Mouse (Mus musculus) limb, embryonic 15.5 days (tissue): ENCODE measurements around the gene Camk1d. TPM values are rescaled to one million over a fixed set of nuclear protein-coding genes. Genes with fewer than 3 reads are reported as not detected.

Experiments
- ATAC-seq: fragments of 200-750 bp; cut with Nextera tagmentation; 2 replicates; pipeline ENCODE4 v1.8.0; 2017; ENCODE audit warnings: low read depth, moderate TSS enrichment; ENCODE audit not compliant: insufficient number of reproducible peaks, low FRiP score, low TSS enrichment
- H3K27ac ChIP-seq: fragments of 300-500 bp; sonication (generic); 2 replicates; pipeline ENCODE4 v1.5.1; 2015; ENCODE audit warnings: moderate library complexity, mild to moderate bottlenecking, inconsistent platforms
- H3K27me3 ChIP-seq: fragments of 300-500 bp; sonication (generic); 2 replicates; pipeline ENCODE4 v1.6.1; 2015; ENCODE audit warnings: inconsistent platforms
- H3K36me3 ChIP-seq: fragments of 300-500 bp; sonication (generic); 2 replicates; pipeline ENCODE4 v1.6.1; 2015; ENCODE audit warnings: inconsistent platforms
- H3K4me1 ChIP-seq: fragments of 300-500 bp; sonication (generic); 2 replicates; pipeline ENCODE4 v1.6.1; 2015; ENCODE audit warnings: inconsistent platforms
- H3K4me2 ChIP-seq: fragments of 300-500 bp; sonication (generic); 2 replicates; pipeline ENCODE4 v1.6.1; 2015; ENCODE audit warnings: mild to moderate bottlenecking, inconsistent platforms
- H3K4me3 ChIP-seq: fragments of 300-500 bp; sonication (generic); 2 replicates; pipeline ENCODE4 v1.5.1; 2015; ENCODE audit warnings: mild to moderate bottlenecking, inconsistent platforms
- H3K9ac ChIP-seq: fragments of 300-500 bp; sonication (generic); 2 replicates; pipeline ENCODE4 v1.6.1; 2015; ENCODE audit warnings: inconsistent platforms
- H3K9me3 ChIP-seq: fragments of 300-500 bp; sonication (generic); 2 replicates; pipeline ENCODE4 v1.6.1; 2016; ENCODE audit warnings: inconsistent platforms
- WGBS: fragments of 180-500 bp; shearing (Covaris S2); methylation state at CpG from one replicate; pipeline ENCODE4 v1.1.7; 2015; 5-methylcytosine and 5-hydroxymethylcytosine counted together
- polyA plus RNA-seq: library from polyadenylated mRNA; unstranded; fragments of >200 nt; fragmentation: Nextera tagmentation; extraction: Ambion mirVana; gene quantifications from 2 replicates; pipeline ENCODE4 v1.2.1, GENCODE M21; 2015

The Camk1d gene
- polyA plus RNA-seq, 1 experiment from 2014 or later: 8.4 TPM

DNA sequence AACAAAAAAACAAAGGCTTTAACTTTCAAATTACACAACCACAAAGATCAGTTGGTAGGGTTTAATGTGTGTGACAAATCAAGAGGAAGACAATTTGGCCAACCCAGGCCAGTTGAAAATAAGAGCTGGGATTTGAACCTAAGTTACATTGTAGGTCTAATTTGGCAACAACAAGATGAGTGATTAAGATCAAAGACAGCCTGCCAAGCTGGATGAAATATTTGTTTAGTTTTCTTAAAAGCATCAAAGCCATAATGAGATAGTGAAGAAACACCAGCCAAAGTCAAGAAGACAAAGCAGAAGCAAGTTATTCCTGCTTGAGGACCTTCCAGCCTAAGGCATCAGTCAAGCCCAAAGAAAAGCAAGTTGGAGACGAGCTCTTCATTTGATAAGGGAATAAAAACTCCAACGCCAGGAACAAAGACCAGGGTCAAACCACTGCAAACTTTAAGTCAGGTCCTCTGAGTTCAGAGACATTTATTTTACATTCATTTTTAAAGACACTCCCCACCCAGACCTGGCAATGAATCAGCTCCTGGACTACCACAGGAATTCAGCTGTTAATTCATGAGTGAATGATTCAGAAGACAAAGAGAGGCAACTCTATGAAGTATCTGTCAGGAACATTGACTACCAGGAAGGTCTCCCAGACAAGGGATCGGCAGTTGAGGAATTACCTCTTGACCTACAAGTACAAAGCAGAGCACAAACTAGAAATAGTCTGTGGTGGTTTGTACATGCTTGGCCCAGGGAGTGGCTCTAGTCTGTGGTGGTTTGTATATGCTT is 19.2 kb upstream of the Camk1d start:
- Histone ChIP-seq H3K27ac (no peak overlapping the region), H3K4me1 (peaks cover 11% of the 10 kb centered on the region), H3K4me2 (no peak overlapping the region), H3K9ac (no peak overlapping the region), H3K4me3 (no peak overlapping the region), H3K36me3 (no peaks in the 10 kb centered on the region), H3K27me3 (no peaks in the 10 kb centered on the region), H3K9me3 (no peaks in the 10 kb centered on the region)
- 68% methylated on average over 3 of the region's 3 CpGs for WGBS
- ATAC-seq: no peak

DNA sequence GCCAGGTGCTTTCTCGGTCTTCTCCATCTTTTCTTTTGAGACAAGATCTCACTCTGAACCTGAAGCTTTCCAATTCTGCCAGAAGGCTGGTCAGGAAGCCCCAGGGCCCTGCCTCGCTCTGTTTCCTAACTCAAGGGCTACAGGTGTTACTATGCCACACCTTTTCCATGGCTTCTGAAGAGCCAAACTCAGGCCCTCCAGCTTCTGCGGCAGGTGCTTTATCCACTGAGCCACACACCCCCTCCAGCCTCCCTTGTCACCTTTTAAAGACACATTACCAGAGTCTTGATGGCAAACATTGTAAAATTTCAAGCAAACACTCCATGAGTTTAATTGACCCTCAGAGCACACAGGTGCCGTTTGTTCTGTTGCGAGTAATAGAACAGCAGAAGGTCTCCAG is 17.7 kb upstream of the Camk1d start:
- Histone ChIP-seq H3K27me3 (no peaks in the 10 kb centered on the region), H3K27ac (no peak overlapping the region), H3K9ac (no peak overlapping the region), H3K4me3 (no peak overlapping the region), H3K4me1 (peaks cover 11% of the 10 kb centered on the region), H3K4me2 (no peak overlapping the region), H3K36me3 (no peaks in the 10 kb centered on the region), H3K9me3 (no peaks in the 10 kb centered on the region)
- no peak for ATAC-seq
- 70% methylated on average over 5 of the region's 5 CpGs for WGBS

DNA sequence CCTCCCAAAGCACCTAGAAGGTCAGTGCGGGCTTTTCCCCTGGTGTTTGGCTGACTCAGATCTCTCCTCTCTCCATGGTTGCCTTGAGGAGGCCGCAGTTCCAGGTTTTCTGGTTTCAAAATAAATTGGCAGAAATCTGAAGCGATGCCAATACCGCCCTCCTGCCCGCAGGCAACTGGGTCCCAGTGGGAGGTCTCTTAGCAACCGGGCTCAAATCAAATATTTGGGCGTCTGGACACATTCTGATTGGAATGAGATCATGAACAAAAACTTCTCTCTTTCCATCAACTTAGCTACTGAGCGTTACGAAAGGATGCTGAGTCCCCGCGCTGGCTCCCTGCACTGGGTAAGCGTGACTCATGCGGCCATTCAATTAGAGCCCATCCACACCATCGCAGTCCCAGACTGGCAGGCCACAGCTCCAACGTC is 16.1 kb upstream of the Camk1d start:
- Histone ChIP-seq H3K9ac (no peak overlapping the region), H3K4me2 (0 out of 2 replicates have a peak overlapping the region, but pooled peaks have one; percentile 12), H3K36me3 (no peaks in the 10 kb centered on the region), H3K4me1 (peaks cover 12% of the 10 kb centered on the region), H3K4me3 (no peak overlapping the region), H3K27me3 (no peaks in the 10 kb centered on the region), H3K9me3 (no peaks in the 10 kb centered on the region), H3K27ac (peak overlapping the region; percentile 9; the same call in 1 of the 2 replicates)
- 43% methylated on average over 15 of the region's 15 CpGs for WGBS
- ATAC-seq: peak; percentile 67; the same call in 1 of the 2 replicates

DNA sequence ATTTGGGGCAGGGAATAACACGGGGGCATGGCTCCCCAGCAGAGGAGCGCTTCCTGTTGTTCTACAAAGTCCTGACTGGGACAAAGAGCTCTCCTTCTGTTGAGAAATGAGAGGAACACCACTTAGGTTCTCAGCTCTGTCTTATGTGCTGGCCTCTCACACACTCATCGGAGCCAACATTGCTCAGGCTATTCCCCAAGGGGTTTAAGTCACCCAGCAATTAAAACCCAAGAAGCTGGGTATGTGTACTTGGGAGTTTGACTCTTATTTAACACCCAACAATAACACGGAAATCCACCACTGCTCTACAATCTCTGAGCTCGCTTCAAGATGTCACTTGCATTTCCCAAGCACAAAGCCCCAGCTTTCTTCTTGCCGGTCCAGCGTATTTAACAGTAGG is 15.6 kb upstream of the Camk1d start:
- H3K27ac ChIP-seq: peak overlapping the region; percentile 3; the same call in 1 of the 2 replicates
- H3K4me3 ChIP-seq: no peak overlapping the region
- H3K4me2 ChIP-seq: no peak overlapping the region
- H3K4me1 ChIP-seq: peaks cover 17% of the 10 kb centered on the region
- H3K9me3 ChIP-seq: no peaks in the 10 kb centered on the region
- no peak overlapping the region for H3K9ac ChIP-seq
- H3K36me3 ChIP-seq: no peaks in the 10 kb centered on the region
- no peak for ATAC-seq
- no peaks in the 10 kb centered on the region for H3K27me3 ChIP-seq
- WGBS: 66% methylated on average over 7 of the region's 7 CpGs

DNA sequence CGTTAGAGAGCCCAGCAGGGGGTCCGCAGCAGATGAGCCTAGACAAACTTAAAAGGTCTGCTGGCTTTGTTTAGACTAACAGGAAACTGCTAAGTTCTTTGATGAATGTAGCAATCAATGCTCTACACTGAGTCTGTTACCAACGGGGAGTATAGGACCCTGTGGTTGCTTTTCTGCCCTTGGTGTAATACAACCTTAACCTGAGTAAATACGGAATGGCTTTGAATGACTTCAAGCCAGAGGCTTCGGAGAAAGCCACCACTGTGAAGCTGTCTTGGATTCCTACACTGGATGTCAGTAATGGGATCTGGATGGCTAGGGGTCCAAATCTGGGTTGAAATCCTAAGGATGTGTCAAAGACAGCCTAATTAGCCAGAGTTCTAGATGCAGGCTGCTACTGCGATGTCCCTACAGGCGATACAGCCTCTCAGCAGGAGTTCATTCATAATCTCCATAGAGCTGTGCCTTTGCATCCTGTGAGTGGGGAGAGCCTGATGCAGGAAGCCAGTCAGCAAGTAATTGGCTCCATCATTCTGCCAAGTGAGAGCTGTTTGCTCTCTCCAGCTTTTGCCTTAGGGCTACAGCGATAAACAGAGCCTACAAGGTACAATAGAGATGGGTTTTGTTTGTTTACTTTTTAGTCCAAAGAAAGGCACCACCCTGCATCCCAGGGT is 10.8 kb upstream of the Camk1d start:
- H3K36me3 ChIP-seq: no peaks in the 10 kb centered on the region
- peaks cover 11% of the 10 kb centered on the region for H3K4me1 ChIP-seq
- no peak for ATAC-seq
- 12% methylated on average over 8 of the region's 8 CpGs for WGBS
- H3K9me3 ChIP-seq: no peaks in the 10 kb centered on the region
- no peak overlapping the region for H3K4me2 ChIP-seq
- H3K27ac ChIP-seq: 0 out of 2 replicates have a peak overlapping the region, but pooled peaks have one; percentile 6
- H3K9ac ChIP-seq: no peak overlapping the region
- H3K27me3 ChIP-seq: no peaks in the 10 kb centered on the region
- H3K4me3 ChIP-seq: no peak overlapping the region

DNA sequence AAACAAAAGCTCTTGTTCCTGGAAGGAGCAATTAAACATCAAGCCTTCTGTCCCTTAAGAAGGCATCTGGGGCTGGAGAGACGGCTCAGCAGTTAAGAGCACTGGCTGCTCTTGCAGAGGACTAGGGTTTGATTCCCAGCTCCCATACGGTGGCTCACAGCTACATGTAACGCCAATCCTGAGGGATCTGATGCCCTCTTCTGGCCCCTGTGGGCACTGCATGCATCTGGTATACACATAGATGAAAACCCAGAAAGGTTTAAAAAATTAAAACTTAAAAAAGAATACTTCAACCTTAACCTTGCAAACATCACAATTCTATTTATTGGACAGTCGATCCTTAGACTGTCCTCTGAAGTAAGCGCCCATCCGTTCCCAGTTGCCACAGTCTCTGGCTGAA is 3.4 kb upstream of the Camk1d start:
- Histone ChIP-seq H3K9ac (no peak overlapping the region), H3K36me3 (no peaks in the 10 kb centered on the region), H3K9me3 (0 out of 2 replicates have a peak, but pooled peaks cover 3% of the 10 kb centered on the region), H3K4me1 (peaks cover 21% of the 10 kb centered on the region), H3K4me2 (no peak overlapping the region), H3K27ac (no peak overlapping the region), H3K27me3 (peaks cover 11% of the 10 kb centered on the region), H3K4me3 (no peak overlapping the region)
- WGBS: 92% methylated on average over 6 of the region's 6 CpGs
- ATAC-seq: no peak

DNA sequence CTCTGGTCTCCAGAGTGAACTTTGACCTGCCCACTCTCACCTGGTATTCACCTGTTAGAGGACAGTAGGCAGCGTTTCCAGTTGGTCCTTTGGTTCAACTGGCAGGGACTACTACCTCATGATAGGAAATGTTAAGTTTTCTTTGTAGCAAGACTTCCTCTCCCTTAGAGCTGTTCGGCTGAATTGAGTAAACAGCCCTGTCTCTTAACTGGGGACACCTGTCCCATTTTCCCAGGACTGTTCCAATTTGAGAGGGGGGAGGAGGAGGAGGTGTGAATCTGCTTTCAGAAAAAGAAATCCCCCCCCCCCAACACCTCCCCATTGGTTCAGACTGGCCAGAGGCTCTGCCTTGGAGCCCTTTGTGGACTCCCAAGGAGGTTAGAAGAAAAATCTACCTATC is 1.2 kb upstream of the Camk1d start:
- Histone ChIP-seq H3K27me3 (peaks cover 26% of the 10 kb centered on the region), H3K4me1 (peaks cover 21% of the 10 kb centered on the region), H3K4me3 (no peak overlapping the region), H3K36me3 (no peaks in the 10 kb centered on the region), H3K4me2 (0 out of 2 replicates have a peak overlapping the region, but pooled peaks have one; percentile 99), H3K27ac (no peak overlapping the region), H3K9me3 (0 out of 2 replicates have a peak, but pooled peaks cover 3% of the 10 kb centered on the region), H3K9ac (no peak overlapping the region)
- WGBS: 29% methylated on average over 2 of the region's 2 CpGs
- no peak for ATAC-seq

DNA sequence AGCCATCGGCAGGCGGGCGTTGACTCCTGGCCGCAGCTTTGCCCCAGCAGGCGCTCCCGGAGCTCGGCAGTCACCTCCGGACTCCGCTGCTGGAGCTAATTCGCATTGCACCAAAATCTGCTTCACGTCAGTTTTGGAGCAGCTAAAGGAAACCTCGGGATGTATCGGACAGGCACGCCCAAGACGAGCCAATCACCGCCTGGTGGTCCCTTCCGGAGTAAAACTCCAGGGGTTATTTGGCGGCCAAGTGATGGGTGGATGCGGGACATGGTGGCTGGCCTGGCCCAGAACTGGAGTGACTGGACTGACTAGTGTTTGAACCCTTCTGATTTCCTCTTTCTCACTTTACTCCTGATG is 717 bp upstream of the Camk1d start:
- H3K4me2 ChIP-seq: peak overlapping the region; percentile 99
- 0 out of 2 replicates have a peak, but pooled peaks cover 3% of the 10 kb centered on the region for H3K9me3 ChIP-seq
- H3K27me3 ChIP-seq: peaks cover 26% of the 10 kb centered on the region
- peak overlapping the region; percentile 69; the same call in 1 of the 2 replicates for H3K27ac ChIP-seq
- H3K9ac ChIP-seq: peak overlapping the region; percentile 56; the same call in 1 of the 2 replicates
- peak overlapping the region; percentile 59 for H3K4me3 ChIP-seq
- 2% methylated on average over 19 of the region's 19 CpGs for WGBS
- H3K36me3 ChIP-seq: no peaks in the 10 kb centered on the region
- peaks cover 21% of the 10 kb centered on the region for H3K4me1 ChIP-seq
- ATAC-seq: no peak; the same call in 1 of the 2 replicates

DNA sequence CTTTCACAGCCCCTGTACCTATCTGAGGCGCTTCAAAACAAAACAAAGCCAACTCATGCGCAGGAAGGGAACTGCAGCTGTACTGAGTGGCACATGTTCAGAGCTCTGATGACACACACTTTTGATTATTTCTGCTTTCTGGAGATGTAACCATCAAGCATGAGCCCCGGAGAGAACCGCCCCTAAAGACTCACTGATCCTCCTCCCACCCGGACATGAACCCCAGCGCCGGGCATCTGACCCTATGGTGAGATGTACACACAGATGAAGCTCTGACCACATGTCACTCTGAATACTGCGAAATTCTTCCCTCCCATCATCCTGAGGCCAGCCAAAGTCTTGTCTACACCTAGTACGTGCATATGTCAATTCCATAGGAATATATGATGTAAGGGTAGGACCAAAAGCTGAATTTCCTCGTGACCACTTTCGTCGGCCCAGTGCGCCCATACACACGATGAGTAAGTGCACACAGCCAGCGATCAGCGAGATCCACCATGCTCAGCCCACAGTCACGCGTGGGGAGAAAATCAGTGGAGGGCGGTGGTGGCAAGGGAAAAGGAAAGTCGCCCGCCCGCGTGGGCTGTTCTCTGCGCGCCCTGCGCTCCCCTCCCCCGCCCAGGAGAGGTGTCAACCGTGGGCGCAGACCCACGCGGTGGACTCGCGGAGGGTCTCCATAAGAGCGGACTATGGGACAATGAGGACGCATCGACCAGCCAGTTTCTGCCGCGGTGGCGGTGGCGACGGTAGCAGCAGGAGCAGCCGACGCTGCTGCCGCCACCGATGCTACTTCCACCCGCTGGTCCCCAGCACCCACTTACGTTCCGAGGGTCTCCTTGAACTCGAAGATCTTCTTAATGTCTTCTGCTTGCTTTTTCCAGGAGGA is 747 bp downstream of the Camk1d start:
- Histone ChIP-seq H3K4me1 (peaks cover 21% of the 10 kb centered on the region), H3K9ac (peak overlapping the region; percentile 56), H3K36me3 (no peaks in the 10 kb centered on the region), H3K27me3 (peaks cover 26% of the 10 kb centered on the region), H3K27ac (peak overlapping the region; percentile 69), H3K9me3 (0 out of 2 replicates have a peak, but pooled peaks cover 3% of the 10 kb centered on the region), H3K4me3 (peak overlapping the region; percentile 59), H3K4me2 (peak overlapping the region; percentile 99)
- under 1% methylated on average over 49 of the region's 49 CpGs for WGBS
- ATAC-seq: no peak

DNA sequence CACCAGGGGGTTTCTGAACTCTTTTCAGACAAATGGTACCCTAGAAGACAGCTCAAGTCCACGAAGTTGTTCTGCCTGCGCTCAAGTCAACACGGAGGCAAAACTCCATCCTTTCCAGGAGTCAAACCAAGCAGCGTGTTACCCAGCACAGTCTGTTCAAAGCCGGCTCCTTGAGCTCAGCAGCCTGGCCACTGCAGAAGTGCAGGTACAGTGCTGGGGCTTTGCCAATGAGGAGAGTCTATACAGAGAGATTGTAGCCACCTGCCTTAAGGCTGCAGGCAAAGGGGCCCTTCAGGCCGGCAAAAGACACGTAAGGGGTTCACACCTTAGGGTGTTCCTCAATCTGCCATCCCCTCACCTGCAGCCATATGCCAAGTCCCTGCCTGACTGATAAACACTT is 2.1 kb downstream of the Camk1d start:
- H3K4me3 ChIP-seq: no peak overlapping the region
- no peaks in the 10 kb centered on the region for H3K9me3 ChIP-seq
- H3K4me2 ChIP-seq: no peak overlapping the region
- no peak overlapping the region for H3K9ac ChIP-seq
- no peak for ATAC-seq
- H3K36me3 ChIP-seq: no peaks in the 10 kb centered on the region
- H3K27me3 ChIP-seq: peaks cover 26% of the 10 kb centered on the region
- H3K4me1 ChIP-seq: peaks cover 21% of the 10 kb centered on the region
- WGBS: 64% methylated on average over 7 of the region's 7 CpGs
- H3K27ac ChIP-seq: no peak overlapping the region

DNA sequence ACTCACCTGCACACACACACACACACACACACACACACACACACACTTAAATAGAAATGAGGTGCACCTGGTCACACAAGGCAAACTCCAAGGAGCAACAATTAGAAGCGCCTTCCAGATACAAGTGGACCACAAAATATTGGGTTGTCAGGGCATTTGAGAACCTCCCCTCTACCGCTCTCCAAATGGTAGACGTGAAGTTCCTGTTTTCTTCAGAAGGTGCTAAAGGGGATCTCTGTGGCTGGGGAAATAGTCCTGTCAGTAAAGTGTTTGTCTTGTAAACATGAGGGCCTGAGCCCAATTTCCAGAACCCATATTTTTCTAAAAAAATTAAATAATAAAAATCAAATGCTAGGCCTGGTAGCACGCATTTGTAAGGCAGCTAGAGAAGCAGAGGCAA is 4.4 kb downstream of the Camk1d start:
- Histone ChIP-seq H3K9ac (no peak overlapping the region), H3K4me2 (no peak overlapping the region), H3K4me3 (no peak overlapping the region), H3K27me3 (peaks cover 26% of the 10 kb centered on the region), H3K9me3 (no peaks in the 10 kb centered on the region), H3K27ac (no peak overlapping the region), H3K4me1 (peaks cover 17% of the 10 kb centered on the region), H3K36me3 (no peaks in the 10 kb centered on the region)
- ATAC-seq: no peak
- 87% methylated on average over 4 of the region's 4 CpGs for WGBS
